Mouse (Mus musculus): Measurements from ENCODE around the gene Tcl1b5. TPM values are rescaled to one million over a fixed set of nuclear protein-coding genes. Genes with fewer than 3 reads are reported as not detected.
"Not testable (repeated sequence)": the region's sequence is repeated elsewhere in the genome, so short reads cannot be mapped to it uniquely, and the experiment has no call there.

Gene Tcl1b5
- polyA plus RNA-seq, 1 experiment from 2014 or later = not detected

DNA sequence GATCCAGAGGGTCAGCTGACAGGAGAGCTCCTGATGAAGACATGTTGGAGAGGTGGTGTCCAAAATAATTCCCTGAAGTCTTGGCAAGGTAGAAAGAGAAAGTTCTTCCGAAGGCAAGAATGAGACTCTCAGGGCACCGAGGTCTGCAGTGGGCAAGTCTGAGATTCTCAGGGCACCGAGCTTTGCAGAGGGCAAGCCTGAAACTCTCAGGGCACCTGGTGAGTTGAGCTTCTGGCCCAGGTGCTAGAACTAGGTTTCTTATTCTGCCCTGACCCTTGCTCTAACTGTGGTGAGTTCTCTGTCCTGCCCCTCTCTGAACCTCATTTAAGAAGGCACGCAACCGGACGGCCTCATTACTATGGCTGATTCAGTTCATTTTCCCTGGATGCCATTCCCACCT lies 14.6 kb downstream of the Tcl1b5 start, which contains the start of gene Tcl1b3:
Gene Tcl1b3, plus strand, starts transcription at position 301 of the 400 bp plus-strand sequence.
- H3K36me3 ChIP-seq (ENCODE audit: control insufficient read depth, insufficient read depth, low read length); ATAC-seq; DNase-seq (ENCODE audit: low spot score); H3K9ac ChIP-seq (ENCODE audit: low read length); H3K27ac ChIP-seq (ENCODE audit: low read depth, low read length); H3K4me1 ChIP-seq (ENCODE audit: control insufficient read depth, insufficient read depth, low read length); H3K9me3 ChIP-seq (replicated peaks; ENCODE audit: control insufficient read depth, low read length); H3K4me3 ChIP-seq (ENCODE audit: low read depth, low read length); H3K27me3 ChIP-seq (replicated peaks; ENCODE audit: control insufficient read depth, insufficient read depth, low read length); H3K4me2 ChIP-seq (ENCODE audit: low read length): not testable (repeated sequence)
- 94% methylated on average over 6 of the region's 6 CpGs for WGBS

DNA sequence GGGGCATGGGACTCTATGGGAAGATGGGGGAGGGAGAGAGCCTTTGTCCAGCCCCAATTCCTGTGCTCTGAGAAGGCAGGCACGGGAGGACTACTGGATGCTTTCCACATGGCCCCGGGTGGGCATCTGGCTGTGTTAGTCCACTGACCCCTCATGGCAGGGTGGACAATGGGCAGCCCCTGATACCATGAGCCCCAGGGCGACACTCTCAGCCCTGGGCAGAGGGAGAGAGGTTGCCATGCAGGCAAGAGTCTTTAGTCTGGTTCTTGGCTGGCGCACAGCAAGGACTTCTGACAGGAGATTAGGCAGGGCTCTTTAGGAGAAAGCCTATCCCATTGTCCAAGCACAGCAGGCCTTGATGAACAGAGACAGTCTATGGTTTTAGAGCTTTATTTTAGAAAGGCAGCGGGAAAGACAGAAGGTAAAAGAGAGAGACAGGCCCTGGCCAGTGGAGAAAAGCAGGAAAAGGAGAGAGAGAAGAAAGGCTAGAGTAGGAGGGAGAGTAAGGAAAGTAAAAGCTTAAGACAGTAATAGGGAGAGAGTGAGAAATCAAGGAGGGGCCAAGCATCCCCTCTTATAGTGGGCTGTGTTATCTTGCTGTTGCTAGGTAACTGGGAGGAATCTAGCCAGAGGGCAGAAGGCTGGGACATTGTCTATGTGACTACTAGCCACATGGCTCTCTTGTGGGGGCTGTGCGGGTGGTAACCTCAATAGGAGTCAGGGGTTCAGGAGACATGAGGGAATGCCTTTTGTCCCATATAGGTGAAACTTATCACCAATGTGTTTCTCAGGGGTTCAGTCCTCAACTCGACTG lies 23.7 kb downstream of the Tcl1b5 start:
- DNase-seq (ENCODE audit: low spot score); H3K9ac ChIP-seq (ENCODE audit: low read length); H3K36me3 ChIP-seq (ENCODE audit: control insufficient read depth, insufficient read depth, low read length); H3K9me3 ChIP-seq (replicated peaks; ENCODE audit: control insufficient read depth, low read length); ATAC-seq; H3K27ac ChIP-seq (ENCODE audit: low read depth, low read length); H3K27me3 ChIP-seq (replicated peaks; ENCODE audit: control insufficient read depth, insufficient read depth, low read length); H3K4me2 ChIP-seq (ENCODE audit: low read length); H3K4me3 ChIP-seq (ENCODE audit: low read depth, low read length); H3K4me1 ChIP-seq (ENCODE audit: control insufficient read depth, insufficient read depth, low read length): not testable (repeated sequence)
- WGBS = 14% methylated on average over 7 of the region's 7 CpGs

DNA sequence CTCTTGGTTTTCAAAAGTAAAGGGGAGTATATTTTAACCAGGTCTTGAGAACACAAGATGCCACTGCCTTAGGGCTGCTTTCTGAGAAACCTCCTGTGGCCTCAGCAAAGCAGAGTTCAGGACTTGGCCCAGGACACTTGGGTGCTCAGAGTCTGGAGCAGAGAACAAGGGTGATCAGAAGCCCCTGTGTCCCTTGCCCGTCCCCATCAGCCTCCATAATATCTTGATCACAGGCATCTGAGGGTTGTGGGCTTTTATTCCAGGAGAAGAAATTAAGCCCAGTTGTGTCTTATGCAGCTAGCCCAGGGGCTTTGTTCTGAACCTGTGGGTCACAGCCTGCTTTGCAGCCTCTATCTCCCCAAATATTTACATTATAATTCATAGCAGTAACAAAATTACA lies 25.5 kb downstream of the Tcl1b5 start, which contains the start of gene Tcl1b4:
Gene Tcl1b4, plus strand, starts transcription at position 301 of the 400 bp plus-strand sequence.
- not testable (repeated sequence) for ATAC-seq; H3K4me2 ChIP-seq (ENCODE audit: low read length); H3K4me1 ChIP-seq (ENCODE audit: control insufficient read depth, insufficient read depth, low read length); H3K9ac ChIP-seq (ENCODE audit: low read length); DNase-seq (ENCODE audit: low spot score); H3K27me3 ChIP-seq (replicated peaks; ENCODE audit: control insufficient read depth, insufficient read depth, low read length); H3K4me3 ChIP-seq (ENCODE audit: low read depth, low read length); H3K36me3 ChIP-seq (ENCODE audit: control insufficient read depth, insufficient read depth, low read length); H3K9me3 ChIP-seq (replicated peaks; ENCODE audit: control insufficient read depth, low read length); H3K27ac ChIP-seq (ENCODE audit: low read depth, low read length)
- 64% methylated on average over 1 of the region's 1 CpGs for WGBS

DNA sequence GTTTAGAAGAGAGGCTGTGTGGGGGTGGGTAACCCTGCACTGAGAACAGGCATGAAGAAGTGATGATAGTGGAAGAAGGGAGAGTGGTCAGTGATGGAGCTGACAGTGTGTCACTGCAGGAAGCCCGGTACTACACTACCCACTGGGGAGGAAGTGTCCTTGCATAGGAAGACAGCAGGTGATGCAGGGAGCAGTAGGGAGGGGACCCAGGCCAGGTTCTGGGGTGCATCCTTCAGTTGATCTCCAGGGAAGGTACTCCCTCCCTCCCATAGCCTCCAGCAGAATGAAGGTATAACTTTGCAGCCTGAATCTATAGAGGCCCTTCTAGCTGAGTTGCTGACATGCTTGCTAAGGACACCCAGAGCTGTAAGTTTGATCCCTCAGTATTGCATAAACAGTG lies 30.9 kb downstream of the Tcl1b5 start:
- ATAC-seq (no peak), DNase-seq (ENCODE audit: low spot score) (no peak)
- H3K27me3 ChIP-seq (replicated peaks; ENCODE audit: control insufficient read depth, insufficient read depth, low read length) = no peaks in the 10 kb centered on the region
- no peak overlapping the region for H3K4me3 ChIP-seq (ENCODE audit: low read depth, low read length)
- H3K27ac ChIP-seq (ENCODE audit: low read depth, low read length) = no peak overlapping the region
- no peaks in the 10 kb centered on the region for H3K9me3 ChIP-seq (replicated peaks; ENCODE audit: control insufficient read depth, low read length)
- no peaks in the 10 kb centered on the region for H3K36me3 ChIP-seq (ENCODE audit: control insufficient read depth, insufficient read depth, low read length)
- no peak overlapping the region for H3K4me2 ChIP-seq (ENCODE audit: low read length)
- no peak overlapping the region for H3K9ac ChIP-seq (ENCODE audit: low read length)
- WGBS = 94% methylated on average over 1 of the region's 1 CpGs
- no peaks in the 10 kb centered on the region for H3K4me1 ChIP-seq (ENCODE audit: control insufficient read depth, insufficient read depth, low read length)

DNA sequence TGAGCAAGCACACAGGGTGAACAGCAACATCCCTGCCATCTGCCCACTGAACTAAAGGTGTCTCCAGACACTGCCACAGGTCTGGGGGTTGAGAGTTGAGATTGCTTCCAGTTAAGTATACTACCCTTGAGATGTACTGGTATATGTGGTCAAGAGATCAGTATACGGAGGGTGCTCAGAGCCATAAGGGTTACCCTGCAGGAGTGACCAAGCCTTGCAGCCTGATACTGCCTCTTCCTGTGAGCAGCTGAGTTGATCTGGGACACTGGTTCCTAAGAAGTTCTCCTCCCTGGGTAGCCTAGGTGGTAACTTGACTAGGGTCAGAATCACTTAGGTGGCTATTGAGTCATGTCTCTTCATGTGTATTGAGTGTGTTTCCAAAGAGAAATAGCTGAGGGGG lies 32.3 kb downstream of the Tcl1b5 start:
- Histone ChIP-seq H3K4me3 (ENCODE audit: low read depth, low read length) (no peak overlapping the region), H3K4me2 (ENCODE audit: low read length) (no peak overlapping the region), H3K9ac (ENCODE audit: low read length) (no peak overlapping the region), H3K27me3 (replicated peaks; ENCODE audit: control insufficient read depth, insufficient read depth, low read length) (no peaks in the 10 kb centered on the region), H3K4me1 (ENCODE audit: control insufficient read depth, insufficient read depth, low read length) (no peaks in the 10 kb centered on the region), H3K36me3 (ENCODE audit: control insufficient read depth, insufficient read depth, low read length) (no peaks in the 10 kb centered on the region), H3K9me3 (replicated peaks; ENCODE audit: control insufficient read depth, low read length) (no peaks in the 10 kb centered on the region), H3K27ac (ENCODE audit: low read depth, low read length) (no peak overlapping the region)
- ATAC-seq (no peak), DNase-seq (ENCODE audit: low spot score) (no peak)
- 100% methylated on average over 1 of the region's 1 CpGs for WGBS

DNA sequence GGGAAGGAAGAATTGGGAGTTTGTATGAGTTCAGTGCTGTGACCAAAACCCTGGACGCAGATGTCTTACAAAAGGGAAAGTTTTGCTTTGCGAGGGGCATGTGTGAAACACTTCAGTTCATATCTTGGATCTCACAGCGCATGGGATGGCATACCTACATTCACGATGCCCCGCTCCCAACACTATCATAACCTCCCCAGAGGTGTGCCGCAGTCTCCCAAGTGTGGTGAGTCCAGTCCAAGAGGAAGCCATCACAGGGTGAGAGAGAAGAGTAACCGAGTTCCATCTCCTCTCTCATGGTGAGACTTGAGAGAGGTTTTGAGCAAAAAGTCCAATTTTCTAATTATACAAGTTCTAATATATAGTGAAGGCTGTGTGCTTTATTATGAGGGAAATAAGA lies 33.1 kb downstream of the Tcl1b5 start:
- Histone ChIP-seq H3K9ac (ENCODE audit: low read length) (no peak overlapping the region), H3K4me2 (ENCODE audit: low read length) (no peak overlapping the region), H3K36me3 (ENCODE audit: control insufficient read depth, insufficient read depth, low read length) (no peaks in the 10 kb centered on the region), H3K27ac (ENCODE audit: low read depth, low read length) (no peak overlapping the region), H3K4me1 (ENCODE audit: control insufficient read depth, insufficient read depth, low read length) (no peaks in the 10 kb centered on the region), H3K27me3 (replicated peaks; ENCODE audit: control insufficient read depth, insufficient read depth, low read length) (no peaks in the 10 kb centered on the region), H3K9me3 (replicated peaks; ENCODE audit: control insufficient read depth, low read length) (no peaks in the 10 kb centered on the region), H3K4me3 (ENCODE audit: low read depth, low read length) (no peak overlapping the region)
- no peak for ATAC-seq
- 89% methylated on average over 7 of the region's 7 CpGs for WGBS
- no peak for DNase-seq (ENCODE audit: low spot score)

DNA sequence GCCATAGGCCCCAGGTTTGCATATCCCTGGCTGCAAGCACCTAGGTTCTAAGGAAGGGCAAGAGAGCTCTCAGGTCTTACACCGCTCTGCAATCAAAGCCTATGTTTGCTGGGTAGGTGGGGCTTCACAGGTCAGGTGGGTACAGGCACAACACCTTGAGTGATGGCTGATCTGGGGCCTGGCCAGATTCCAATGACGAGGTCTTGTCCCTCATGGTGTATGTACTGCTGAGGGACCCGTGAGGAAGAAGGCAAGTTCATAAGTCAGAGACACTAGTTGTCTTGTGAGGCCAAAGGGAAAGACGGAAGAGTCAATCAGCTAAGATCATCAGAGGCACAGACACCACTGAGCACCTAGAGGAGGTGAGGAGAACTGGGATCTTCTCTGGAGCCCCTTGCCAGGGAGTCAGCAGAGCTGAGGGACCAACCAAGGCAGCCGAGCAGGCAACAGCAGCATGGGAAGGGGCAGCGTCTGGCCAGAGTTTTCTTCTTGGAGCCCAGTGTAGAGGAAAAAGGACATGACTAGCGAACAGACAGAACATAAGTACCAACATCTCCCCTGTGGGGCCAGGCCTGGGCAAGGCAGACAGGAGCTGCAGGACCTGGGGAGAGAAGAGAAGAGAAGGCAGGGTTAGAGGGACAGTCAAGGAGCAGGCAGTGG lies 41.1 kb downstream of the Tcl1b5 start:
- no peaks in the 10 kb centered on the region for H3K36me3 ChIP-seq (ENCODE audit: control insufficient read depth, insufficient read depth, low read length)
- H3K9me3 ChIP-seq (replicated peaks; ENCODE audit: control insufficient read depth, low read length) = no peaks in the 10 kb centered on the region
- WGBS = 90% methylated on average over 7 of the region's 7 CpGs
- H3K9ac ChIP-seq (ENCODE audit: low read length) = no peak overlapping the region
- DNase-seq (ENCODE audit: low spot score) (no peak), ATAC-seq (no peak)
- no peaks in the 10 kb centered on the region for H3K4me1 ChIP-seq (ENCODE audit: control insufficient read depth, insufficient read depth, low read length)
- H3K4me3 ChIP-seq (ENCODE audit: low read depth, low read length) = no peak overlapping the region
- no peak overlapping the region for H3K4me2 ChIP-seq (ENCODE audit: low read length)
- H3K27me3 ChIP-seq (replicated peaks; ENCODE audit: control insufficient read depth, insufficient read depth, low read length) = no peaks in the 10 kb centered on the region
- H3K27ac ChIP-seq (ENCODE audit: low read depth, low read length) = no peak overlapping the region

DNA sequence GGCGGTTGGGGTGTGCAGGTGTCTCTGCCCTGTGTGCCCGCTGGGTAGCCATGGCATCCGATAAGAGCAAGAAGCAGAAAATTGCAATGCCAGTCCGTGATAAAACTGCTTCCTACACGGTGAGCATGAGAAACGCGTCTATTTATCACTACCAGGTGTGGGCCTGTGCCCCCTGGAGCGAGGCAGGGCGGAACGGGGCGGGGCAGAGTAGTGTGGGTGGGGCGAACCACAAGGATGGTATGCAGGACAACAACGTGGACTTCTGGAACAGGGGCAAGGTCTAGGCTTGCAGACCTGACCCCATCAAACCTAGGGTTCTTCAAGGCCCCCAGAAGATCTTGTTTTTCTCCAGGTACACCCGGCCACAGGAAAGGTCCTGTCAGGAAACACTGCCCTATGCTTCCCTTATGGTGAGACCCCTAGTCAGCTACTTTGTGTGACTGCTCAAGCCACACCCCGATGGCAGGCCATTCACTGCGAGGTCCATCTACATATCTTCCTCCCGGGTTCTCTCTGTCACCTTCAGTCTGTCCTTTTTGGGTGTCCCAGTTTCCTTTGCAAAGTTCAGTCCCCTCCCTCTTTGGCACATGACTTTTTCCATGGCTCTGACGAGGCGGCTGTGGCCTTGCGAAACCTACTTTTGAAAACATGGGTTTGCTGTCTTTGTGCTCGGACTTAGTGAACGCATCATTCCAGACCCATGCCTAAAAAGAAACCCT lies 46.6 kb downstream of the Tcl1b5 start, which contains the start of gene Tcl1:
Gene Tcl1, minus strand, starts transcription at position 193 of the 719 bp plus-strand sequence.
- no peaks in the 10 kb centered on the region for H3K4me1 ChIP-seq (ENCODE audit: control insufficient read depth, insufficient read depth, low read length)
- 93% methylated on average over 22 of the region's 22 CpGs for WGBS
- H3K4me2 ChIP-seq (ENCODE audit: low read length) = no peak within 1 kb of the TSS
- no peaks in the 10 kb centered on the region for H3K9me3 ChIP-seq (replicated peaks; ENCODE audit: control insufficient read depth, low read length)
- ATAC-seq = no peak
- no peaks in the 10 kb centered on the region for H3K27me3 ChIP-seq (replicated peaks; ENCODE audit: control insufficient read depth, insufficient read depth, low read length)
- H3K27ac ChIP-seq (ENCODE audit: low read depth, low read length) = no peak within 1 kb of the TSS
- H3K4me3 ChIP-seq (ENCODE audit: low read depth, low read length) = no peak within 1 kb of the TSS
- no peaks in the 10 kb centered on the region for H3K36me3 ChIP-seq (ENCODE audit: control insufficient read depth, insufficient read depth, low read length)
- no peak within 1 kb of the TSS for H3K9ac ChIP-seq (ENCODE audit: low read length)
- DNase-seq (ENCODE audit: low spot score) = no peak
